Mouse (Mus musculus): ENCODE results near the gene Depp1. TPM values are rescaled to one million over a fixed set of nuclear protein-coding genes. Genes with fewer than 3 reads are reported as not detected.

The Depp1 gene
- polyA plus RNA-seq, 1 experiment from 2014 or later = 12.2 TPM

- Histone ChIP-seq H3K9me3 (no peaks in the 10 kb centered on the region), H3K4me2 (peak overlapping the region; percentile 93), H3K36me3 (no peaks in the 10 kb centered on the region), H3K27me3 (no peaks in the 10 kb centered on the region), H3K4me3 (peak overlapping the region; percentile 12; the same call in 1 of the 2 replicates), H3K27ac (replicated peaks) (peak overlapping the region; percentile 72), H3K4me1 (replicated peaks) (peaks cover 54% of the 10 kb centered on the region), H3K9ac (no peak overlapping the region)
- 12% methylated on average over 5 of the region's 5 CpGs for WGBS
- ATAC-seq (ENCODE audit: low FRiP score, low read depth) = peak; percentile 4; the same call in 1 of the 2 replicates
Measured at GRCm38 (mm10) chr6:116671031-116671430, 20.6 kb downstream of the Depp1 start.

GRCm38 (mm10) chr6:116671768-116672167, 21.4 kb downstream of the Depp1 start:
- ATAC-seq (ENCODE audit: low FRiP score, low read depth) = no peak
- no peak overlapping the region for H3K4me3 ChIP-seq
- no peaks in the 10 kb centered on the region for H3K27me3 ChIP-seq
- no peaks in the 10 kb centered on the region for H3K9me3 ChIP-seq
- no peak overlapping the region for H3K9ac ChIP-seq
- H3K36me3 ChIP-seq = no peaks in the 10 kb centered on the region
- peaks cover 49% of the 10 kb centered on the region for H3K4me1 ChIP-seq (replicated peaks)
- no peak overlapping the region for H3K27ac ChIP-seq (replicated peaks)
- WGBS = 69% methylated on average over 4 of the region's 4 CpGs
- peak overlapping the region; percentile 93 for H3K4me2 ChIP-seq

DNA sequence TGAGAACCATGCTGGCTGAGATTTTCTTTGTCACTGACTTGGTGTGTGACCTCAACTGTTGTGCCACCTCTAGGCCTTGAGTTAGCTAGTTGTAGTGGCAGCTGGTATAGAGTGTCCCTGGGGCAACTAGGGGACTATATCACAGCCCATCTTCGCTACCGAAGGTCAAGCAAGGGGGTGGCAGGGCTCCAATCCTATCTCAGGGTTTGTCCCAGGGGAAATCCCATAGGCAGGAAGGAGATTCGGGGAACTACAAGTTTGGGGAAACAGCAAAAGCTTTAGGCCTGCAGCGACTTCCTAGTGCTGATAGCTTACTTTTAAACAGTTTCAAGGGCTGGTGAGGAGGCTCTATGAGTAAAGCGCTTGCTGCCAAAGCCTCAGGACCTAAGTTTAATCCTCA, 21.9 kb downstream of the Depp1 start:
- no peak for ATAC-seq (ENCODE audit: low FRiP score, low read depth)
- Histone ChIP-seq H3K9ac (no peak overlapping the region), H3K9me3 (no peaks in the 10 kb centered on the region), H3K36me3 (no peaks in the 10 kb centered on the region), H3K4me1 (replicated peaks) (peaks cover 46% of the 10 kb centered on the region), H3K27ac (replicated peaks) (0 out of 2 replicates have a peak overlapping the region, but pooled peaks have one; percentile 22), H3K4me2 (peak overlapping the region; percentile 93), H3K27me3 (no peaks in the 10 kb centered on the region), H3K4me3 (peak overlapping the region; percentile 55)
- WGBS = 46% methylated on average over 5 of the region's 5 CpGs

DNA sequence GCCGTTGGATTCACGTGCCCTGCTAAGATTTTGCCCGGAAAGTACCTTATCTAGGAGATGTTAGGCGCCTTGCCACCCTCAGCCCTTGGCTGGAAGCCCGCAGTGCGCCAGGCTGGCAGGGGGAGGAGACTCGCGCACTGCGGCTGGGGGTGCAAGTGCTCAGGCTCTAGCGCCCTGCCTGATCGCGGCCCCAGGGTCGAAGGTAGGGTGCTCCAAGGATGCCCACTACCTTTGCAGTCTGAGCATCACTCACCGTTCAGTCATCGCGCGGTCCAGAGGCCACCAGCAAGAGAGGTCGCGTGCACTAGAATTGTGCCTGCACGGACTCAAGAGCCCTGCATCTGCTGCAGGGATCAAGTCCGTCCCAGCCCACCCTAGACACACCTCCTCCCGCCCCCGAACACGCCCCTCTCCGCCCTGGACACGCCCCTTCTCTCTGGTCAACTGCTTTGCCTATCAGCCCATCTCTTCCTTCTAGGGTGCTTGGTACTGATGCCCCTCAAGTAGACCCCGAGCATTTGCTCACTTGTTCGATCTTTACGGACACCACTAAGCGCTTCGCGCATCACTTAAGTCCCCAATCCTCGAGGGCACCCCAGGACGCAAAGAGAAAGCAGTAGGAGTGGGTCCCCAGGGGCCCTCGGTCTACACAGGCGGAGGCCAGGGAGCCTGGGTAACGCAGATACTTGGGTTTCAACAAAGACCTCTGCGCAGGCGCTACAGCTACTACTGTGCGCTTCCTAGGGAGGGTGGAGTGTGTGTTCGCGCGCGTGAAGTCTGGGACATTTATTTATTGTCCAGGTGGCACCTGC, 23.3 kb downstream of the Depp1 start, which contains the start of gene Rassf4:
Rassf4 (minus strand) TSS at position 482 of the 812 bp plus-strand sequence.
- peak within 1 kb of the TSS; percentile 55 for H3K4me3 ChIP-seq

DNA sequence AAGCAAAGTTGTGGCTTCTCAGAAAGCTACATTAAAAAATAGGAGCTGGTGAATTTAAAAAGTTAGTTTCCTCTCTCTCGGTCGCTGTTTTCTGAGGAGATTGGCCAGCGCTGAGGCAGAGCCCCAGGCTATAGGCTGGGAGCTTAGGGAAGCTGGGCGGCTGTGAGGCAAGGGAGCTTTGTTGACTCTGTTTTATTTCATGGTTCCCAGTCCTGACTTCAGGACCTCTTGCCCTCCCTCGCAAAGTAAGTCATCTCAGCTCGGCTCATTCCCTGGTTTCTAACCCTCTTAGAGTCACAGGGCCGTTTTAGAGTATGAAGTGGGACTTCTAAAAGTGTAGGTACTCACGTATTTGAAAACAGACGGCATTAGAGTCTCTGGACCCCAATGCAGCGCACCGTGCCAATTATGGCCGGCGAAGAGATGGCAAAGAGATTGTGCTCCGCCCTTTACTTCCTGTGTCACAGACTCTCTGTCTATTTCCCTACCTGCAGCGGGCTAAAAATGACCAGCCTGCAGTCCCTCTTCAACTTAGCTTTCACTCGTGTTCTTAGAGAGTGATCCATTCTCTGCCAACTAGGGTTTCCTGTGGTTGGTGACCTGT, 24.0 kb downstream of the Depp1 start:
- Histone ChIP-seq H3K27me3 (no peaks in the 10 kb centered on the region), H3K36me3 (no peaks in the 10 kb centered on the region), H3K27ac (replicated peaks) (peak overlapping the region; percentile 74), H3K9ac (peak overlapping the region; percentile 58), H3K4me3 (peak overlapping the region; percentile 55), H3K9me3 (no peaks in the 10 kb centered on the region), H3K4me2 (peak overlapping the region; percentile 93), H3K4me1 (replicated peaks) (peaks cover 44% of the 10 kb centered on the region)
- ATAC-seq (ENCODE audit: low FRiP score, low read depth) = no peak
- WGBS = 24% methylated on average over 16 of the region's 16 CpGs

More for the DNA sequence above, 23.3 kb downstream of the Depp1 start, which contains the start of gene Rassf4:
- H3K4me2 ChIP-seq = peak within 1 kb of the TSS; percentile 93
- peaks cover 44% of the 10 kb centered on the region for H3K4me1 ChIP-seq (replicated peaks)
- no peaks in the 10 kb centered on the region for H3K27me3 ChIP-seq
- ATAC-seq (ENCODE audit: low FRiP score, low read depth) = peak; percentile 91
- peak within 1 kb of the TSS; percentile 74 for H3K27ac ChIP-seq (replicated peaks)
- no peaks in the 10 kb centered on the region for H3K36me3 ChIP-seq
- no peaks in the 10 kb centered on the region for H3K9me3 ChIP-seq
- under 1% methylated on average over 44 of the region's 44 CpGs for WGBS
- H3K9ac ChIP-seq = peak within 1 kb of the TSS; percentile 58

GRCm38 (mm10) chr6:116676355-116676913, 26.0 kb downstream of the Depp1 start:
- H3K36me3 ChIP-seq = no peaks in the 10 kb centered on the region
- 78% methylated on average over 10 of the region's 10 CpGs for WGBS
- H3K4me1 ChIP-seq (replicated peaks) = peaks cover 25% of the 10 kb centered on the region
- no peak overlapping the region for H3K27ac ChIP-seq (replicated peaks)
- no peaks in the 10 kb centered on the region for H3K27me3 ChIP-seq
- H3K4me3 ChIP-seq = no peak overlapping the region
- no peak for ATAC-seq (ENCODE audit: low FRiP score, low read depth)
- H3K9me3 ChIP-seq = no peaks in the 10 kb centered on the region
- no peak overlapping the region for H3K4me2 ChIP-seq
- no peak overlapping the region for H3K9ac ChIP-seq

DNA sequence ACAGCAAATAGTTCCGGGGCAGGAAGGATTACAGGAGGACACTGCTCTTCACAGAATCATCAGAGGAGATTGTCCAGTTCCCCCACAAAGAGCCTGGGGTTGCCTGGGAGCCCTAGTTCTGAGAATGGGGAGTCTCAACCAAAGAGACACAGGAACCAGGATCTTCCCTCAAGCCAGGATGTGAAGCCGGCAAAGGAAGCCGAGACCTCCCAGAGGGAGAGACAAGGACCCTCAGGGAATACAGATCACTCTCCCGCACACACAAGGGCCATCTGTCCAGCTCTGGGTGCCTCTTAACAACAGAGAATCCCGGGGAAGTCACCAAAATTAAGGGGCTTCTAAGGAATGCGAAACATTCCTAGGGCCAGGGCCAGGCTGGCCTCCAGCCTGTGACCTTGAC, 26.9 kb downstream of the Depp1 start:
- Histone ChIP-seq H3K4me3 (no peak overlapping the region), H3K4me1 (replicated peaks) (peaks cover 18% of the 10 kb centered on the region), H3K36me3 (no peaks in the 10 kb centered on the region), H3K9ac (no peak overlapping the region), H3K4me2 (no peak overlapping the region), H3K27ac (replicated peaks) (no peak overlapping the region), H3K9me3 (no peaks in the 10 kb centered on the region), H3K27me3 (no peaks in the 10 kb centered on the region)
- whole genome bisulfite sequencing = 60% methylated on average over 6 of the region's 6 CpGs
- no peak for ATAC-seq (ENCODE audit: low FRiP score, low read depth)

DNA sequence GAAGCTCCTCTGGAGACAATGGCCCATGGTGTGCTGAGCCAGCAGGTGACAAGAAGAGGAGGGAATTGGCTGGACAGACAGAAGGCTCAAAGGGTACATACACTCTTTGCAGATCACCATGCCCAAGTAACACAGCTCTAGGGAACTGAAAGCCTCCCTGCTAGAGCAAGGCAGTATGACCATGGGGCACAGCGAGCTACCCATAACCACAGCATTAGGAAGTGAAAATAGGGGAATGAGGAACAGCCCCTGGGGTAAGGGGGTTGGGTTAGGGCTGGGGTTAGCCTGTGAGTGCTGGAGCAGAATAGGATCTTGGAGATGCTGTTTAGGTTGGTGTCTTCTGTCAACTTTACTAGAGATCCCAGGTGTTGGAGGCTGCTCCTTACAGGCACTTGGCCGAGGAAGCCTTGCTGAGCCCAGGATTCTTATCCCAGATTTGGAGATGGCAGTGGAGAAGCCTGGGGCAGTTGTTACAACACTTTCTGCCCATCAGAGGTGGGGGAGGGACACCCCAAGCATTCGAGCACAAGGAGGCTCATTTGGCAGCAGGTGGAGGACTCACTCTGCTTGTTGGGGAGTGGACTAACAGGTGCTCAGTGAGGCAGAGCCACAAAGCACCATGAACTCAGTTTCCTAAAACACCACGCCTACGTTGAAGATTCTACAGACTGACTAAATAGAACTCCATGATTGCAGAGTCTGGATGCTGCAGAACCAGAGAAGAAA, 29.3 kb downstream of the Depp1 start:
- no peak overlapping the region for H3K4me2 ChIP-seq
- no peaks in the 10 kb centered on the region for H3K36me3 ChIP-seq
- no peaks in the 10 kb centered on the region for H3K4me1 ChIP-seq (replicated peaks)
- H3K9me3 ChIP-seq = no peaks in the 10 kb centered on the region
- H3K9ac ChIP-seq = no peak overlapping the region
- no peak for ATAC-seq (ENCODE audit: low FRiP score, low read depth)
- no peak overlapping the region for H3K4me3 ChIP-seq
- 79% methylated on average over 5 of the region's 5 CpGs for WGBS
- no peak overlapping the region for H3K27ac ChIP-seq (replicated peaks)
- H3K27me3 ChIP-seq = no peaks in the 10 kb centered on the region

GRCm38 (mm10) chr6:116682317-116682716, 31.9 kb downstream of the Depp1 start:
- no peaks in the 10 kb centered on the region for H3K4me1 ChIP-seq (replicated peaks)
- no peak overlapping the region for H3K9ac ChIP-seq
- H3K27me3 ChIP-seq = no peaks in the 10 kb centered on the region
- no peak overlapping the region for H3K27ac ChIP-seq (replicated peaks)
- no peaks in the 10 kb centered on the region for H3K36me3 ChIP-seq
- ATAC-seq (ENCODE audit: low FRiP score, low read depth) = no peak
- no peak overlapping the region for H3K4me2 ChIP-seq
- no peaks in the 10 kb centered on the region for H3K9me3 ChIP-seq
- WGBS = 66% methylated on average over 6 of the region's 6 CpGs
- H3K4me3 ChIP-seq = no peak overlapping the region

DNA sequence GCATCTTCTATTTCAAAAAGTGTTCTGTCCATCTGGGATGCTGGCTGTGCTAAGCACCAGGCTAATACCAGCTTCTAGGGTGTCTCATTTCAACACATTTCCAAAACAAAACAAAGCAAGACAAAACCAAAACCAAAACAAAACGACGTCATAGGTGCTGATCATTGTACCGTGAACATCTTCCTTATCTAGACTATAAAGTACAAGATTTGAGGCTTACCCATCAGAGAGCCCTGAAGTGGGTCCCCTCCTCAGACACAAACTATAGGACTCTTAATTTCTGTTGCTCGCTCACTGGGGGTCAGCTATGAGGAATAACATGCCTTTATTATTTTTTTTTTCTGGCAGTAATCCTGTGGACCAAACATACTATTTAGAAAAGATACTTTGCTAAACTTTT, 43.2 kb downstream of the Depp1 start:
- Histone ChIP-seq H3K4me1 (replicated peaks) (no peaks in the 10 kb centered on the region), H3K27ac (replicated peaks) (no peak overlapping the region), H3K9ac (no peak overlapping the region), H3K4me2 (no peak overlapping the region), H3K4me3 (no peak overlapping the region), H3K36me3 (no peaks in the 10 kb centered on the region), H3K27me3 (no peaks in the 10 kb centered on the region), H3K9me3 (no peaks in the 10 kb centered on the region)
- ATAC-seq (ENCODE audit: low FRiP score, low read depth) = no peak
- 91% methylated on average over 4 of the region's 4 CpGs for WGBS

DNA sequence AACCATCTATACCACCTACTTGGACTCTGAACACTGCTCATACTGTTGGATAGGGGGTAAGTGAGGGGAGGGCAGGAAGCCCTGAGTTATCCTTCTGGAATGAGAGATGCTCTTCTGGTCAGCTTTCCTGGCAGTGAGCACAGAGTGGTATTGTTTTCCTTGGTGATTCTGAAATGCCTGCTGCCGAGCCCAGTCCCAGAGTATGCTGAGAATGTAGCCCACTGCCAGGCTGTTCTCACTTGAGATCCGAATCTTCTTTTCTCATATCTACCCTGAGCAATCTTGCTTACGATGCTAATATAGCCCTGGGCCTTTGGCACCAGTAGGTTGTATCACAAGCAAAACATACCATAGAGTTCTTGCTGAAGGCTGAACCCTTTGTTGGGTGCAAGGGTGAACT, 43.9 kb downstream of the Depp1 start:
- H3K36me3 ChIP-seq = no peaks in the 10 kb centered on the region
- no peak overlapping the region for H3K4me3 ChIP-seq
- no peak overlapping the region for H3K27ac ChIP-seq (replicated peaks)
- H3K27me3 ChIP-seq = no peaks in the 10 kb centered on the region
- H3K9me3 ChIP-seq = no peaks in the 10 kb centered on the region
- ATAC-seq (ENCODE audit: low FRiP score, low read depth) = no peak
- no peak overlapping the region for H3K4me2 ChIP-seq
- no peaks in the 10 kb centered on the region for H3K4me1 ChIP-seq (replicated peaks)
- 72% methylated on average over 3 of the region's 3 CpGs for WGBS
- H3K9ac ChIP-seq = no peak overlapping the region

DNA sequence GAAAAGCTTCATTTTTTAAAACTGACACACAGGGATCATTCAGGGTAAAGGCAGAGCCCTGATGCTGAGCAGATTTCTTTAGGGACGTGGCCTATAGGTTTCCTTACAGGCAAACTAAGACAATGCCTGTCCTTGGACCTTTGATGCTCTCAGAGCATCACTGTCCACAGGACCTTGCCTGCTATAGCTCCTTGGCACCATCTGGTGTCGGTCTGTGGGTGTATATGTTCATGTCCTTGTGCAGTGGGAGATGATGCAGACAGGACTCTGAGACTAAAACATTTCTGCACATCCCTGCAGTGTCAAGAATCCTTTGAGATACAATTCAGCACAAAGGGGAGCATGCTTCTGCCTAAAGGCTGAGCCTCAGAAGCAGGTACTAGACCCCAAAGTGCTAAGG, 47.0 kb downstream of the Depp1 start:
- Histone ChIP-seq H3K9me3 (no peaks in the 10 kb centered on the region), H3K36me3 (no peaks in the 10 kb centered on the region), H3K4me3 (no peak overlapping the region), H3K27ac (replicated peaks) (no peak overlapping the region), H3K9ac (no peak overlapping the region), H3K4me1 (replicated peaks) (no peaks in the 10 kb centered on the region), H3K27me3 (no peaks in the 10 kb centered on the region), H3K4me2 (no peak overlapping the region)
- no peak for ATAC-seq (ENCODE audit: low FRiP score, low read depth)
- 70% methylated on average over 2 of the region's 2 CpGs for WGBS
